24 mouse cellular contexts compared by ENCODE assay signal in the genomic region with DNA sequence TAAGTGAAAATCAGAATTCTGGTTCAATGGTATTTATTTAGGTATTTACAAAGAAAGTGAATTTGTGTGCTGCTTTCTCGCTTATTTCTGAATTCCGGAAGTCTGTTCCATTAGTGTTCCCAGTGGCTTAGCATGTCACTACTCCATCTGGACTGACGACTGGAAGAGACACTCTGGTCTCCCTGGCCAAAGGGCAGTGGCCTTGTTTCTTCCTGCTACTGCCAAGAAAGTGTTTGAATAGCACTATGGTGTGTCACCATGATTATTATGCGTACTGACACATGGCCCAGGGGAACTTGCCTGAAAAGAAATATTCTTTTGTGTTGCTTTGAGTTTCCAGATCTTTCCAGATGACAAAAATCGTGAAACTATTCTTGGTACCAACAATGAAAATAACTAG.
A peak's percentile ranks its signal among the peaks of the same experiment; 100 is the strongest.
DNase-seq lines count a peak whose midpoint lies in the region; ATAC-seq and TF ChIP-seq lines count a peak whose summit lies in the region.
"Had no signal": no experiment of that assay in that cellular context is flagged by ENCODE, and none has a peak within 500 bp of the region (broad histone marks: within the 10 kb centered on the region; RNA-seq: fewer than 3 reads in every experiment).

No protein-coding gene starts in this region.

- H3K4me3 ChIP-seq in hindbrain, postnatal 0 days (ENCODE audit: low read length), result no peak overlapping the region
- H3K4me3 ChIP-seq in hindbrain, embryonic 11.5 days (ENCODE audit: low read depth, low read length), result no peak overlapping the region
- H3K4me3 ChIP-seq in midbrain, postnatal 0 days (ENCODE audit: low read depth, low read length), result no peak overlapping the region
- no peak overlapping the region for H3K4me3 ChIP-seq in midbrain, embryonic 13.5 days (replicated peaks)
- H3K4me3 ChIP-seq: embryonic facial prominence, embryonic 15.5 days; erythroblast, embryonic 14.5 days; forebrain, embryonic 10.5 days; heart, embryonic 10.5 days; heart, embryonic 15.5 days; hindbrain, embryonic 10.5 days had no signal

- H3K4me2 ChIP-seq in hindbrain, postnatal 0 days (ENCODE audit: low read depth, low read length), result no peak overlapping the region
- no peak overlapping the region for H3K4me2 ChIP-seq in hindbrain, embryonic 11.5 days (replicated peaks; ENCODE audit: low read depth, low read length)
- H3K4me2 ChIP-seq in midbrain, postnatal 0 days (ENCODE audit: low read depth, low read length, poor library complexity, severe bottlenecking), result no peak overlapping the region
- no peak overlapping the region for H3K4me2 ChIP-seq in midbrain, embryonic 13.5 days (replicated peaks)
- H3K4me2 ChIP-seq: embryonic facial prominence, embryonic 15.5 days; heart, embryonic 15.5 days had no signal

- TF ChIP-seq CTCF in hindbrain, postnatal 0 days (IDR thresholded peaks at IDR 0.05; ENCODE audit: low read depth), result no peak
- TF ChIP-seq CTCF in midbrain, postnatal 0 days (IDR thresholded peaks at IDR 0.05), result no peak

- no peaks in the 10 kb centered on the region for H3K9me3 ChIP-seq in hindbrain, postnatal 0 days (ENCODE audit: low read length)
- H3K9me3 ChIP-seq in hindbrain, embryonic 11.5 days (ENCODE audit: control insufficient read depth, low read length), result no peaks in the 10 kb centered on the region
- H3K9me3 ChIP-seq in midbrain, postnatal 0 days (ENCODE audit: low read length), result no peaks in the 10 kb centered on the region
- no peaks in the 10 kb centered on the region for H3K9me3 ChIP-seq in midbrain, embryonic 13.5 days
- H3K9me3 ChIP-seq: embryonic facial prominence, embryonic 15.5 days; forebrain, embryonic 10.5 days; heart, embryonic 10.5 days; heart, embryonic 15.5 days; hindbrain, embryonic 10.5 days had no signal

- peaks cover 3% of the 10 kb centered on the region for H3K4me1 ChIP-seq in hindbrain, postnatal 0 days (ENCODE audit: insufficient read depth, low read length)
- no peaks in the 10 kb centered on the region for H3K4me1 ChIP-seq in hindbrain, embryonic 11.5 days (replicated peaks; ENCODE audit: control insufficient read depth, insufficient read depth, low read length)
- no peaks in the 10 kb centered on the region for H3K4me1 ChIP-seq in midbrain, postnatal 0 days (ENCODE audit: insufficient read depth, low read length)
- H3K4me1 ChIP-seq in midbrain, embryonic 13.5 days (replicated peaks), result no peaks in the 10 kb centered on the region; the same call in 1 of the 2 replicates
- H3K4me1 ChIP-seq: embryonic facial prominence, embryonic 15.5 days; forebrain, embryonic 10.5 days; heart, embryonic 10.5 days; heart, embryonic 15.5 days; hindbrain, embryonic 10.5 days had no signal

- WGBS in hindbrain, postnatal 0 days, result 47% methylated on average over 5 of the region's 5 CpGs
- 72% methylated on average over 5 of the region's 5 CpGs for WGBS in hindbrain, embryonic 11.5 days
- 58% methylated on average over 5 of the region's 5 CpGs for WGBS in midbrain, postnatal 0 days
- 68% methylated on average over 5 of the region's 5 CpGs for WGBS in midbrain, embryonic 13.5 days

- no peak overlapping the region for H3K27ac ChIP-seq in hindbrain, postnatal 0 days
- H3K27ac ChIP-seq in hindbrain, embryonic 11.5 days (ENCODE audit: low read depth, low read length), result no peak overlapping the region
- H3K27ac ChIP-seq in midbrain, postnatal 0 days (ENCODE audit: low read depth, low read length), result no peak overlapping the region
- no peak overlapping the region for H3K27ac ChIP-seq in midbrain, embryonic 13.5 days
- H3K27ac ChIP-seq: embryonic facial prominence, embryonic 15.5 days; forebrain, embryonic 10.5 days; heart, embryonic 10.5 days; heart, embryonic 15.5 days; hindbrain, embryonic 10.5 days had no signal

- no peaks in the 10 kb centered on the region for H3K27me3 ChIP-seq in hindbrain, postnatal 0 days (ENCODE audit: insufficient read depth, low read length)
- no peaks in the 10 kb centered on the region for H3K27me3 ChIP-seq in hindbrain, embryonic 11.5 days (ENCODE audit: control insufficient read depth, insufficient read depth, low read length)
- H3K27me3 ChIP-seq in midbrain, postnatal 0 days (ENCODE audit: insufficient read depth, low read length), result no peaks in the 10 kb centered on the region
- no peaks in the 10 kb centered on the region for H3K27me3 ChIP-seq in midbrain, embryonic 13.5 days
- H3K27me3 ChIP-seq: CH12.LX; embryonic facial prominence, embryonic 15.5 days; heart, embryonic 15.5 days had no signal

- H3K9ac ChIP-seq in hindbrain, postnatal 0 days (replicated peaks; ENCODE audit: low read length), result no peak overlapping the region
- H3K9ac ChIP-seq in hindbrain, embryonic 11.5 days (ENCODE audit: low read depth, low read length), result no peak overlapping the region
- H3K9ac ChIP-seq in midbrain, postnatal 0 days (replicated peaks; ENCODE audit: low read length, poor library complexity, severe bottlenecking), result no peak overlapping the region
- no peak overlapping the region for H3K9ac ChIP-seq in midbrain, embryonic 13.5 days (replicated peaks)
- H3K9ac ChIP-seq: embryonic facial prominence, embryonic 15.5 days; heart, embryonic 15.5 days had no signal

- DNase-seq in cerebellum, postnatal 10 days, result peak; percentile 27 to 55
- DNase-seq in cerebellum, adult 9-10 months, result no peak
- DNase-seq in hindbrain, postnatal 0 days (ENCODE audit: low spot score), result peak; percentile 42
- DNase-seq in hindbrain, embryonic 11.5 days (ENCODE audit: low spot score), result no peak
- DNase-seq in midbrain, postnatal 0 days (ENCODE audit: low spot score), result peak; percentile 32
- DNase-seq in retina, postnatal 1 day, result peak; percentile 58
- no peak for DNase-seq in kidney, postnatal 4 days
- DNase-seq: adrenal gland, adult 8-10 months; adrenal gland, postnatal 36 days; cerebellum, adult 18-20 months; embryo, embryonic 11 days; gastrocnemius, postnatal 10 days; heart, adult 18-20 months had no signal

- peak; percentile 66; the same call in 1 of the 2 replicates for ATAC-seq in hindbrain, postnatal 0 days
- no peak for ATAC-seq in hindbrain, embryonic 11.5 days (ENCODE audit: low FRiP score)
- no peak for ATAC-seq in midbrain, postnatal 0 days (ENCODE audit: low FRiP score)
- ATAC-seq in midbrain, embryonic 13.5 days, result no peak
- ATAC-seq: forebrain, embryonic 14.5 days; inflammation-experienced regulatory T-cells, adult 6 months; intestine, postnatal 0 days had no signal

- no peaks in the 10 kb centered on the region for H3K36me3 ChIP-seq in hindbrain, postnatal 0 days (ENCODE audit: insufficient read depth, low read length)
- H3K36me3 ChIP-seq in hindbrain, embryonic 11.5 days (ENCODE audit: control insufficient read depth, insufficient read depth, low read length), result no peaks in the 10 kb centered on the region
- no peaks in the 10 kb centered on the region for H3K36me3 ChIP-seq in midbrain, postnatal 0 days (ENCODE audit: insufficient read depth, low read length)
- H3K36me3 ChIP-seq in midbrain, embryonic 13.5 days, result no peaks in the 10 kb centered on the region
- H3K36me3 ChIP-seq: embryonic facial prominence, embryonic 15.5 days; forebrain, embryonic 10.5 days; heart, embryonic 10.5 days; heart, embryonic 15.5 days; hindbrain, embryonic 10.5 days had no signal

Comparison
In these comparisons a context has a peak if more than half of its experiments do, and no peak if none do; other contexts are left out.
1. DNase-seq: peak in cerebellum, postnatal 10 days (2 of 2), hindbrain, postnatal 0 days (single experiment), midbrain, postnatal 0 days (single experiment) and retina, postnatal 1 day (single experiment); none in cerebellum, adult 9-10 months (single experiment), hindbrain, embryonic 11.5 days (single experiment) and kidney, postnatal 4 days (0 of 2).